Mouse (Mus musculus) cerebellum, postnatal 10 days (tissue): ENCODE data around the gene Tspan3.

Source experiments
- DNase-seq, 2 experiments: peaks; one replicate each; pipeline ENCODE4 v3.0.0; 2021; ENCODE audit warnings: mixed read lengths in 2 of 2

The Tspan3 gene

GRCm38 (mm10) chr9:56107527-56107926 is 57.8 kb downstream of the Tspan3 start:
- DNase-seq = no peak

- no peak for DNase-seq
Observed at GRCm38 (mm10) chr9:56106274-56107072, 58.8 kb downstream of the Tspan3 start.

- DNase-seq = no peak
Observed at GRCm38 (mm10) chr9:56104921-56105320, 60.4 kb downstream of the Tspan3 start.

GRCm38 (mm10) chr9:56101022-56101421 is 64.3 kb downstream of the Tspan3 start:
- no peak for DNase-seq

GRCm38 (mm10) chr9:56100041-56100522 is 65.2 kb downstream of the Tspan3 start:
- no peak for DNase-seq

- DNase-seq = no peak
Observed at GRCm38 (mm10) chr9:56097584-56098298, 67.5 kb downstream of the Tspan3 start.

- peak; percentile 31 to 36 for DNase-seq
Observed at GRCm38 (mm10) chr9:56092102-56092501, 73.2 kb downstream of the Tspan3 start.

- no peak for DNase-seq
Observed at GRCm38 (mm10) chr9:56090546-56091225, 74.6 kb downstream of the Tspan3 start.

GRCm38 (mm10) chr9:56089778-56090520 is 75.3 kb downstream of the Tspan3 start, which contains the start of gene Pstpip1:
Gene Pstpip1 (plus strand): TSS chr9:56089962.
- DNase-seq = peak; percentile 87 to 89

- DNase-seq = no peak
Observed at GRCm38 (mm10) chr9:56086524-56086923, 78.8 kb downstream of the Tspan3 start.
